Mouse (Mus musculus): Measurements from ENCODE around the gene Prg2. TPM values are rescaled to one million over a fixed set of nuclear protein-coding genes. Genes with fewer than 3 reads are reported as not detected.

Gene Prg2
- polyA plus RNA-seq, 1 experiment from 2014 or later, result not detected

DNA sequence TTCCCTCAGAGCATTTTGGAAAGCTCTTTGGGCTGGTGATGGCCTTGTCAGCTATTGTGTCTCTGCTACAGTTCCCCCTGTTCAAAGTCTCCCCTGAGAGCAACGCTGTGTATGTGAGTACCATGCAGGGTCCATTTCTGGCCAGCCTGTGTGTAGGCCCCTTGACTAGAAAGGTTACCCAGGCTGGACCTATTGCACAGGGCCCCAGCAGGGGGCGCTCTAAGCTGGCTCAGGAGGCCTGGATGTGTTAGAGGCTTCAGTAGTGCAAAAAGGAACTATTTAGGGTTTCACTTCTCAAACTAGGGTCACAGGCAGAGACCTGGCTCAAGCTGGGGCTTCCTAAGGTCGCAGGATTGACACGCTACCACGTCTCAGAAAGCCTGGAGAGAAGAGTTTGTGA lies 24.0 kb upstream of the Prg2 start:
- Histone ChIP-seq H3K4me3 (ENCODE audit: low read length) (no peak overlapping the region), H3K9me3 (ENCODE audit: control insufficient read depth, low read length) (no peaks in the 10 kb centered on the region), H3K4me2 (ENCODE audit: low read length) (no peak overlapping the region), H3K9ac (ENCODE audit: low read depth, low read length) (no peak overlapping the region), H3K36me3 (ENCODE audit: control insufficient read depth, insufficient read depth, low read length) (no peaks in the 10 kb centered on the region), H3K27ac (ENCODE audit: low read depth, low read length) (no peak overlapping the region), H3K27me3 (replicated peaks; ENCODE audit: control insufficient read depth, insufficient read depth, low read length) (no peaks in the 10 kb centered on the region), H3K4me1 (ENCODE audit: control insufficient read depth, insufficient read depth, low read depth, low read length) (no peaks in the 10 kb centered on the region)
- WGBS, result 58% methylated on average over 5 of the region's 5 CpGs
- ATAC-seq, result no peak

GRCm38 (mm10) chr2:84958588-84959264 lies 21.5 kb upstream of the Prg2 start:
- ATAC-seq, result no peak
- H3K4me2 ChIP-seq (ENCODE audit: low read length), result no peak overlapping the region
- 94% methylated on average over 11 of the region's 11 CpGs for WGBS
- H3K36me3 ChIP-seq (ENCODE audit: control insufficient read depth, insufficient read depth, low read length), result no peaks in the 10 kb centered on the region
- no peak overlapping the region for H3K27ac ChIP-seq (ENCODE audit: low read depth, low read length)
- no peak overlapping the region for H3K4me3 ChIP-seq (ENCODE audit: low read length)
- H3K9ac ChIP-seq (ENCODE audit: low read depth, low read length), result no peak overlapping the region
- no peaks in the 10 kb centered on the region for H3K4me1 ChIP-seq (ENCODE audit: control insufficient read depth, insufficient read depth, low read depth, low read length)
- no peaks in the 10 kb centered on the region for H3K9me3 ChIP-seq (ENCODE audit: control insufficient read depth, low read length)
- no peaks in the 10 kb centered on the region for H3K27me3 ChIP-seq (replicated peaks; ENCODE audit: control insufficient read depth, insufficient read depth, low read length)

- Histone ChIP-seq H3K4me1 (ENCODE audit: control insufficient read depth, insufficient read depth, low read depth, low read length) (no peaks in the 10 kb centered on the region), H3K27me3 (replicated peaks; ENCODE audit: control insufficient read depth, insufficient read depth, low read length) (no peaks in the 10 kb centered on the region), H3K9me3 (ENCODE audit: control insufficient read depth, low read length) (no peaks in the 10 kb centered on the region), H3K9ac (ENCODE audit: low read depth, low read length) (no peak overlapping the region), H3K4me2 (ENCODE audit: low read length) (no peak overlapping the region), H3K4me3 (ENCODE audit: low read length) (no peak overlapping the region), H3K36me3 (ENCODE audit: control insufficient read depth, insufficient read depth, low read length) (no peaks in the 10 kb centered on the region), H3K27ac (ENCODE audit: low read depth, low read length) (no peak overlapping the region)
- ATAC-seq, result no peak
- WGBS, result 67% methylated on average over 2 of the region's 2 CpGs
Measured at GRCm38 (mm10) chr2:84961300-84961699, 19.0 kb upstream of the Prg2 start.

DNA sequence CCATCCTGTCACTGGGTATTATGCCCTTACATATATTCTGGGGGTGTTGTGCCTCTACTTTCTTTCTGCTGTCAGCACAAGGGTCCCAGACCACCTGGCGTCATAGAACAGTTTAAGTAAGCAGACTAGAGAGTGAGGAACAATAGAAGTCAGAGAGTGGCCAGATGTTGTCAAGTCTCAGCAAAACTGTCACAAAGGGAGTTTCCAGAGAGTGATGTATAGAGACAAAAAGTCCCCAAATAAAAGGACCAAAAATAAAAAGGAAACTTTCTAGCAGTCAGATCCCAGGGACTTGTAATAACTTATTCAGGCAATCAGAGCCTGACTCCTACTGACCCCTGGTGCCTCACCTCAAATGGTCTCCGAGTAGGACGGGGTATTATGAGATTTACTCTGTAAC lies 18.4 kb upstream of the Prg2 start:
- Histone ChIP-seq H3K4me1 (ENCODE audit: control insufficient read depth, insufficient read depth, low read depth, low read length) (no peaks in the 10 kb centered on the region), H3K27ac (ENCODE audit: low read depth, low read length) (no peak overlapping the region), H3K27me3 (replicated peaks; ENCODE audit: control insufficient read depth, insufficient read depth, low read length) (no peaks in the 10 kb centered on the region), H3K4me3 (ENCODE audit: low read length) (no peak overlapping the region), H3K4me2 (ENCODE audit: low read length) (no peak overlapping the region), H3K9me3 (ENCODE audit: control insufficient read depth, low read length) (no peaks in the 10 kb centered on the region), H3K36me3 (ENCODE audit: control insufficient read depth, insufficient read depth, low read length) (no peaks in the 10 kb centered on the region), H3K9ac (ENCODE audit: low read depth, low read length) (no peak overlapping the region)
- no peak for ATAC-seq
- 69% methylated on average over 3 of the region's 3 CpGs for WGBS

- ATAC-seq, result no peak
- WGBS, result 27% methylated on average over 6 of the region's 6 CpGs
Measured at GRCm38 (mm10) chr2:84962906-84963507, 17.3 kb upstream of the Prg2 start.

GRCm38 (mm10) chr2:84964111-84964801 lies 16.0 kb upstream of the Prg2 start:
- H3K4me2 ChIP-seq (ENCODE audit: low read length), result no peak overlapping the region
- no peak overlapping the region for H3K4me3 ChIP-seq (ENCODE audit: low read length)
- H3K27me3 ChIP-seq (replicated peaks; ENCODE audit: control insufficient read depth, insufficient read depth, low read length), result no peaks in the 10 kb centered on the region
- H3K9ac ChIP-seq (ENCODE audit: low read depth, low read length), result no peak overlapping the region
- H3K27ac ChIP-seq (ENCODE audit: low read depth, low read length), result no peak overlapping the region
- no peaks in the 10 kb centered on the region for H3K9me3 ChIP-seq (ENCODE audit: control insufficient read depth, low read length)
- H3K36me3 ChIP-seq (ENCODE audit: control insufficient read depth, insufficient read depth, low read length), result no peaks in the 10 kb centered on the region
- 88% methylated on average over 7 of the region's 7 CpGs for WGBS
- no peaks in the 10 kb centered on the region for H3K4me1 ChIP-seq (ENCODE audit: control insufficient read depth, insufficient read depth, low read depth, low read length)
- no peak for ATAC-seq

More at GRCm38 (mm10) chr2:84962906-84963507, 17.3 kb upstream of the Prg2 start:
- H3K27me3 ChIP-seq (replicated peaks; ENCODE audit: control insufficient read depth, insufficient read depth, low read length), result no peaks in the 10 kb centered on the region
- H3K9ac ChIP-seq (ENCODE audit: low read depth, low read length), result no peak overlapping the region
- H3K9me3 ChIP-seq (ENCODE audit: control insufficient read depth, low read length), result no peaks in the 10 kb centered on the region
- H3K4me2 ChIP-seq (ENCODE audit: low read length), result no peak overlapping the region
- H3K4me1 ChIP-seq (ENCODE audit: control insufficient read depth, insufficient read depth, low read depth, low read length), result no peaks in the 10 kb centered on the region
- H3K36me3 ChIP-seq (ENCODE audit: control insufficient read depth, insufficient read depth, low read length), result no peaks in the 10 kb centered on the region
- H3K27ac ChIP-seq (ENCODE audit: low read depth, low read length), result no peak overlapping the region
- H3K4me3 ChIP-seq (ENCODE audit: low read length), result no peak overlapping the region

DNA sequence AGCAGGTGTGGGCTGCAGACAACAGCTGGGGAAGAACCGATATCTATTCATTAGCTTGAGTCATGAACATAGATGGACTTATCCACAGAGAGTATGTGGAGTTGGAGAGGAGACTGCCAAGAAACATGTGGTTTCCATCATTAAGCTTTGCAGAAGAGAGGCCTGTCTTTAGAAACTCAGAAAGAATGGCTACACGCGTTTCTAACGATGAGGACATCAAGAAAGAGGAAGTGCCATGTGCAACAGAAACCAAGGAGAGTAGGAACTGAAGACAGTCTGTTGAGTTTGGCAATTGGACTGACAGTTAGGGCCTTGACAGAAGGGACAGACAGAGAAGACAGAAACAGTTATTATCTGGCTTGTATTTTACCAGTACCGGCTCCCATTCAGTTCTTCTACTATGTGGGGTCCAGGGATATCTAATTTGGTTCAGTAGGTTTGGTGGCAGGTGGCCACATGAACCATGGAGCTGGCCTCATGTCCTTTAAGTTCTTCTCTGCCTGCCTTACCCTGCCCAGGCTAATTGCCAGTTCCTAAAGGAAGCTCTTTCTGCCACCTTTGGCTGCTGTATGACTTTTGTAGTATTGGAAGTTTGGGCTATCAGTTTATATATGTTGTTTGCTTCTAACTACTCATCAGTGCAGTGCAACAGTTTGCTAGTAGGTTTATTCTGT lies 12.8 kb upstream of the Prg2 start:
- 92% methylated on average over 5 of the region's 5 CpGs for WGBS
- Histone ChIP-seq H3K4me3 (ENCODE audit: low read length) (no peak overlapping the region), H3K36me3 (ENCODE audit: control insufficient read depth, insufficient read depth, low read length) (no peaks in the 10 kb centered on the region), H3K9ac (ENCODE audit: low read depth, low read length) (no peak overlapping the region), H3K4me2 (ENCODE audit: low read length) (no peak overlapping the region), H3K4me1 (ENCODE audit: control insufficient read depth, insufficient read depth, low read depth, low read length) (no peaks in the 10 kb centered on the region), H3K27ac (ENCODE audit: low read depth, low read length) (no peak overlapping the region), H3K27me3 (replicated peaks; ENCODE audit: control insufficient read depth, insufficient read depth, low read length) (no peaks in the 10 kb centered on the region), H3K9me3 (ENCODE audit: control insufficient read depth, low read length) (no peaks in the 10 kb centered on the region)
- ATAC-seq, result no peak

DNA sequence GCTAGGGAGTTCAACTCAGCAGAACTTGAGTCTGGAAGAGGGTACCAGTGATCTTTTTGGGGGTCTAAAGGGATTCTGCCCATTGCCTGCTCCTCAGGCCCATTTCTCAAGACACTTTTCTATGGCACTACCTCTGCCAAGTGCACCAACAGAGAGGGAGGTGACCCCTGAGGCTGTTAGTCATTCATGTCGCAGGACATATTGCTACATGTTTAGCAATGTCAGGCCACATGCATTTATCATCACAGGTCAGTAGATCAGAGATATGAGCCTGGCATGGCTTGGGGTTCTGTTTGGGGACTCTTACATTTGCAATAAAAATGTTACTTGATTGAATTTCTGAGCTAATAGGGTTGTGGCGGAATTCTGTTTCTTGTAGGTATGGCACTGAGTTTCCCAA lies 4.7 kb upstream of the Prg2 start:
- no peak for ATAC-seq
- no peak overlapping the region for H3K27ac ChIP-seq (ENCODE audit: low read depth, low read length)

GRCm38 (mm10) chr2:84987930-84988329 lies 7.7 kb downstream of the Prg2 start, which contains the start of gene Prg3:
Gene Prg3, plus strand, starts transcription at chr2:84988215.
- Histone ChIP-seq H3K36me3 (ENCODE audit: control insufficient read depth, insufficient read depth, low read length) (no peaks in the 10 kb centered on the region), H3K9me3 (ENCODE audit: control insufficient read depth, low read length) (no peaks in the 10 kb centered on the region), H3K27me3 (replicated peaks; ENCODE audit: control insufficient read depth, insufficient read depth, low read length) (no peaks in the 10 kb centered on the region), H3K9ac (ENCODE audit: low read depth, low read length) (no peak within 1 kb of the TSS), H3K4me3 (ENCODE audit: low read length) (no peak within 1 kb of the TSS), H3K27ac (ENCODE audit: low read depth, low read length) (no peak within 1 kb of the TSS), H3K4me1 (ENCODE audit: control insufficient read depth, insufficient read depth, low read depth, low read length) (no peaks in the 10 kb centered on the region), H3K4me2 (ENCODE audit: low read length) (no peak within 1 kb of the TSS)
- 86% methylated on average over 1 of the region's 1 CpGs for WGBS
- ATAC-seq, result no peak

More for the DNA sequence above, 4.7 kb upstream of the Prg2 start:
- no peak overlapping the region for H3K9ac ChIP-seq (ENCODE audit: low read depth, low read length)
- no peaks in the 10 kb centered on the region for H3K36me3 ChIP-seq (ENCODE audit: control insufficient read depth, insufficient read depth, low read length)
- H3K9me3 ChIP-seq (ENCODE audit: control insufficient read depth, low read length), result no peaks in the 10 kb centered on the region
- no peaks in the 10 kb centered on the region for H3K4me1 ChIP-seq (ENCODE audit: control insufficient read depth, insufficient read depth, low read depth, low read length)
- no peak overlapping the region for H3K4me3 ChIP-seq (ENCODE audit: low read length)
- H3K4me2 ChIP-seq (ENCODE audit: low read length), result no peak overlapping the region
- 87% methylated on average over 2 of the region's 2 CpGs for WGBS
- no peaks in the 10 kb centered on the region for H3K27me3 ChIP-seq (replicated peaks; ENCODE audit: control insufficient read depth, insufficient read depth, low read length)
